Mouse (Mus musculus) forebrain, embryonic 15.5 days (tissue): ENCODE data around the gene Slc16a11. TPM values are rescaled to one million over a fixed set of nuclear protein-coding genes. Genes with fewer than 3 reads are reported as not detected.

ENCODE experiments used
- ATAC-seq: fragments of 200-750 bp; cut with Nextera tagmentation; replicated peaks from 2 replicates; pipeline ENCODE4 v1.8.0; 2017; ENCODE audit warnings: mild to moderate bottlenecking, moderate TSS enrichment, moderate library complexity
- H3K27ac ChIP-seq: fragments of 300-500 bp; sonication (generic); replicated peaks from 2 replicates; pipeline ENCODE4 v1.5.1; 2015; ENCODE audit warnings: mild to moderate bottlenecking, inconsistent platforms
- H3K27me3 ChIP-seq: fragments of 300-500 bp; sonication (generic); 2 replicates; pipeline ENCODE4 v1.6.1; 2015; ENCODE audit warnings: inconsistent platforms
- H3K36me3 ChIP-seq: fragments of 300-500 bp; sonication (generic); 2 replicates; pipeline ENCODE4 v1.6.1; 2015; ENCODE audit warnings: mild to moderate bottlenecking, inconsistent platforms
- H3K4me1 ChIP-seq: fragments of 300-500 bp; sonication (generic); 2 replicates; pipeline ENCODE4 v1.6.1; 2015; ENCODE audit warnings: inconsistent platforms
- H3K4me2 ChIP-seq: fragments of 300-500 bp; sonication (generic); replicated peaks from 2 replicates; pipeline ENCODE4 v1.6.1; 2015; ENCODE audit warnings: mild to moderate bottlenecking, inconsistent platforms
- H3K4me3 ChIP-seq: fragments of 300-500 bp; sonication (generic); 2 replicates; pipeline ENCODE4 v1.5.1; 2015; ENCODE audit warnings: mild to moderate bottlenecking, inconsistent platforms
- H3K9ac ChIP-seq: fragments of 300-500 bp; sonication (generic); replicated peaks from 2 replicates; pipeline ENCODE4 v1.6.1; 2015; ENCODE audit warnings: mild to moderate bottlenecking, inconsistent platforms
- H3K9me3 ChIP-seq: fragments of 300-500 bp; sonication (generic); 2 replicates; pipeline ENCODE4 v1.6.1; 2016; ENCODE audit warnings: inconsistent platforms
- WGBS: fragments of 180-500 bp; shearing (Covaris S2); methylation state at CpG from one replicate; pipeline ENCODE4 v1.1.7; 2015; ENCODE audit warnings: mixed read lengths; 5-methylcytosine and 5-hydroxymethylcytosine counted together
- polyA plus RNA-seq: library from polyadenylated mRNA; unstranded; fragments of >200 nt; fragmentation: Nextera tagmentation; extraction: Ambion mirVana; gene quantifications from 2 replicates; pipeline ENCODE4 v1.2.1, GENCODE M21; 2015

Gene Slc16a11
- polyA plus RNA-seq, 1 experiment from 2014 or later: 3.6 TPM

GRCm38 (mm10) chr11:70229260-70230010 lies 16.9 kb downstream of the Slc16a11 start, which contains the start of gene Bcl6b:
TSS of gene Bcl6b (minus strand) at chr11:70229798.
- H3K27ac ChIP-seq: peak within 1 kb of the TSS; percentile 49; the same call in 1 of the 2 replicates
- peak within 1 kb of the TSS; percentile 30 for H3K9ac ChIP-seq
- 2% methylated on average over 39 of the region's 39 CpGs for whole genome bisulfite sequencing
- peak within 1 kb of the TSS; percentile 32 for H3K4me3 ChIP-seq
- peaks cover 2% of the 10 kb centered on the region; the same call in 1 of the 2 replicates for H3K36me3 ChIP-seq
- H3K27me3 ChIP-seq: peaks cover 39% of the 10 kb centered on the region
- peaks cover 62% of the 10 kb centered on the region for H3K4me1 ChIP-seq
- H3K9me3 ChIP-seq: no peaks in the 10 kb centered on the region
- no peak for ATAC-seq
- peak within 1 kb of the TSS; percentile 46 for H3K4me2 ChIP-seq

- Histone ChIP-seq H3K9ac (peak overlapping the region; percentile 30), H3K27me3 (peaks cover 39% of the 10 kb centered on the region), H3K9me3 (no peaks in the 10 kb centered on the region), H3K36me3 (peaks cover 11% of the 10 kb centered on the region), H3K4me2 (peak overlapping the region; percentile 46), H3K4me3 (peak overlapping the region; percentile 32), H3K4me1 (peaks cover 62% of the 10 kb centered on the region), H3K27ac (0 out of 2 replicates have a peak overlapping the region, but pooled peaks have one; percentile 49)
- peak; percentile 23; the same call in 1 of the 2 replicates for ATAC-seq
- under 1% methylated on average over 32 of the region's 32 CpGs for WGBS
Observed at GRCm38 (mm10) chr11:70230239-70230727, 17.7 kb downstream of the Slc16a11 start.

- peaks cover 58% of the 10 kb centered on the region for H3K4me1 ChIP-seq
Observed at GRCm38 (mm10) chr11:70232546-70232945, 20.0 kb downstream of the Slc16a11 start.

GRCm38 (mm10) chr11:70233016-70233415 lies 20.5 kb downstream of the Slc16a11 start:
- Histone ChIP-seq H3K27ac (no peak overlapping the region), H3K27me3 (peaks cover 27% of the 10 kb centered on the region), H3K9ac (peak overlapping the region; percentile 59), H3K4me2 (peak overlapping the region; percentile 52), H3K4me3 (peak overlapping the region; percentile 39), H3K36me3 (peaks cover 15% of the 10 kb centered on the region), H3K4me1 (peaks cover 54% of the 10 kb centered on the region), H3K9me3 (no peaks in the 10 kb centered on the region)
- 45% methylated on average over 8 of the region's 8 CpGs for WGBS
- ATAC-seq: no peak

More at GRCm38 (mm10) chr11:70232546-70232945, 20.0 kb downstream of the Slc16a11 start:
- peaks cover 15% of the 10 kb centered on the region for H3K36me3 ChIP-seq
- H3K27me3 ChIP-seq: peaks cover 32% of the 10 kb centered on the region
- no peak overlapping the region for H3K27ac ChIP-seq
- H3K4me2 ChIP-seq: peak overlapping the region; percentile 52
- H3K9me3 ChIP-seq: no peaks in the 10 kb centered on the region
- WGBS: 3% methylated on average over 9 of the region's 10 CpGs
- peak overlapping the region; percentile 39 for H3K4me3 ChIP-seq
- peak overlapping the region; percentile 59 for H3K9ac ChIP-seq
- ATAC-seq: no peak

- no peak overlapping the region for H3K4me2 ChIP-seq
- H3K4me3 ChIP-seq: no peak overlapping the region
- 68% methylated on average over 5 of the region's 5 CpGs for WGBS
- H3K4me1 ChIP-seq: peaks cover 55% of the 10 kb centered on the region
- H3K36me3 ChIP-seq: peaks cover 15% of the 10 kb centered on the region
- ATAC-seq: no peak
- H3K27ac ChIP-seq: no peak overlapping the region
- peaks cover 20% of the 10 kb centered on the region for H3K27me3 ChIP-seq
- H3K9me3 ChIP-seq: no peaks in the 10 kb centered on the region
- H3K9ac ChIP-seq: no peak overlapping the region
Observed at GRCm38 (mm10) chr11:70234037-70234436, 21.5 kb downstream of the Slc16a11 start.

- Histone ChIP-seq H3K4me3 (no peak overlapping the region), H3K4me1 (peaks cover 53% of the 10 kb centered on the region), H3K9ac (no peak overlapping the region), H3K9me3 (no peaks in the 10 kb centered on the region), H3K4me2 (no peak overlapping the region), H3K27me3 (peaks cover 15% of the 10 kb centered on the region), H3K36me3 (peaks cover 15% of the 10 kb centered on the region), H3K27ac (no peak overlapping the region)
- no peak for ATAC-seq
- WGBS: 91% methylated on average over 8 of the region's 8 CpGs
Observed at GRCm38 (mm10) chr11:70234497-70234896, 21.9 kb downstream of the Slc16a11 start.

GRCm38 (mm10) chr11:70235254-70235900 lies 22.8 kb downstream of the Slc16a11 start:
- Histone ChIP-seq H3K27me3 (peaks cover 7% of the 10 kb centered on the region), H3K27ac (no peak overlapping the region), H3K4me3 (no peak overlapping the region), H3K9me3 (no peaks in the 10 kb centered on the region), H3K4me2 (no peak overlapping the region), H3K4me1 (peaks cover 47% of the 10 kb centered on the region), H3K36me3 (peaks cover 15% of the 10 kb centered on the region), H3K9ac (no peak overlapping the region)
- ATAC-seq: no peak
- WGBS: 91% methylated on average over 12 of the region's 12 CpGs

- Histone ChIP-seq H3K4me2 (peak overlapping the region; percentile 97), H3K4me1 (peaks cover 48% of the 10 kb centered on the region), H3K27ac (peak overlapping the region; percentile 93), H3K36me3 (peaks cover 15% of the 10 kb centered on the region), H3K9me3 (no peaks in the 10 kb centered on the region), H3K4me3 (peak overlapping the region; percentile 81), H3K9ac (peak overlapping the region; percentile 87), H3K27me3 (no peaks in the 10 kb centered on the region)
- WGBS: 29% methylated on average over 7 of the region's 7 CpGs
- no peak for ATAC-seq
Observed at GRCm38 (mm10) chr11:70236717-70237116, 24.2 kb downstream of the Slc16a11 start.

- Histone ChIP-seq H3K9me3 (no peaks in the 10 kb centered on the region), H3K4me3 (peak within 1 kb of the TSS; percentile 81), H3K4me2 (peak within 1 kb of the TSS; percentile 97), H3K27ac (peak within 1 kb of the TSS; percentile 93), H3K36me3 (peaks cover 15% of the 10 kb centered on the region), H3K4me1 (peaks cover 47% of the 10 kb centered on the region), H3K27me3 (no peaks in the 10 kb centered on the region), H3K9ac (peak within 1 kb of the TSS; percentile 87)
- ATAC-seq: peak; percentile 94
- WGBS: under 1% methylated on average over 68 of the region's 70 CpGs
Observed at GRCm38 (mm10) chr11:70237457-70238167, 25.1 kb downstream of the Slc16a11 start, which contains the start of gene 0610010K14Rik. TSS of gene 0610010K14Rik (minus strand) at chr11:70237914.

- H3K4me2 ChIP-seq: peak overlapping the region; percentile 97
- H3K4me3 ChIP-seq: peak overlapping the region; percentile 81
- peaks cover 15% of the 10 kb centered on the region for H3K36me3 ChIP-seq
- H3K27ac ChIP-seq: peak overlapping the region; percentile 93
- no peak for ATAC-seq
- peak overlapping the region; percentile 87 for H3K9ac ChIP-seq
- no peaks in the 10 kb centered on the region for H3K27me3 ChIP-seq
- H3K4me1 ChIP-seq: peaks cover 40% of the 10 kb centered on the region
- 14% methylated on average over 23 of the region's 23 CpGs for WGBS
- H3K9me3 ChIP-seq: no peaks in the 10 kb centered on the region
Observed at GRCm38 (mm10) chr11:70238591-70239440, 26.3 kb downstream of the Slc16a11 start.
